Mouse (Mus musculus): Measurements from ENCODE around the gene Abl1. TPM values are rescaled to one million over a fixed set of nuclear protein-coding genes. Genes with fewer than 3 reads are reported as not detected.

Gene Abl1
- total RNA-seq, 1 experiment from 2014 or later = 90.9 TPM

DNA sequence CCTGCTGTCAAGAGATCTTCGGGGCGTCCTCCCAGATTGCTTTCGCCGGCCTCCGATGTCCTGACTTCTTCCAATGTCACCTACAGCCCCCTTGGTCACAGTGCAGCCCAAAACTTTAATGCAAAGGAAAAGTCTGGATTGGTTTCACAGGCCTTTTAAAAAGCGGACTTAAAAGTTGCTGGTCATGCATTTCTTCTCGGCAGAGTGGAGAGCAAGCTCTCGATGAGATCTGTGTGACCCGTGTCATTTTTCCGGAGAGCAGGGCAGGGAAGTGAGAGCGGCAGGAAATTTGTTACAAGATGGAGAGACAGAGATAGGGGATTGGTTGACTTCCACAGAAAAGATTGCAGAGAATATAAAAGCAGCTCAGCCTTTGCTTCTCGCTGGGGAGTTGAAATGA lies 869 bp downstream of the Abl1 start:
- no peak for DNase-seq

DNA sequence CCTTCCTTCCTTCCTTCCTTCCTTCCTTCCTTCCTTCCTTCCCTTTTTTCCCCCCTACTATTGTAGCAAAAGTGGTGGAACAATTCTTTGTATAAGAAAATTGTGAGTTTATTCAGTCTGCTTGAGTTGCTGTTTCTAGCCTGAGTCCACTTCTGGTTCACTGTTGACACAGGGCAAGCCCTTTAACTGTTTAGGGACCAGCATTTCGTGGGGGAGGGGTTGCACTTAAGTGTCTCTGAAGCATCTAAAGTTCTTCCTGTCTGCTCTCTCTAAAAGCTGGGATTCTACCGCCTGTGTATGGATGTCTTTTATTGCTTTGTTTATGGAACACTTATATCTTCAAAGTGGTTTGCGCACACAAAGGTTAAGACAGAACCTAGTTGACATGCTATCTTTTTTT lies 1.9 kb downstream of the Abl1 start:
- no peak for DNase-seq

GRCm38 (mm10) chr2:31698209-31698608 lies 10.0 kb downstream of the Abl1 start:
- DNase-seq = no peak

DNA sequence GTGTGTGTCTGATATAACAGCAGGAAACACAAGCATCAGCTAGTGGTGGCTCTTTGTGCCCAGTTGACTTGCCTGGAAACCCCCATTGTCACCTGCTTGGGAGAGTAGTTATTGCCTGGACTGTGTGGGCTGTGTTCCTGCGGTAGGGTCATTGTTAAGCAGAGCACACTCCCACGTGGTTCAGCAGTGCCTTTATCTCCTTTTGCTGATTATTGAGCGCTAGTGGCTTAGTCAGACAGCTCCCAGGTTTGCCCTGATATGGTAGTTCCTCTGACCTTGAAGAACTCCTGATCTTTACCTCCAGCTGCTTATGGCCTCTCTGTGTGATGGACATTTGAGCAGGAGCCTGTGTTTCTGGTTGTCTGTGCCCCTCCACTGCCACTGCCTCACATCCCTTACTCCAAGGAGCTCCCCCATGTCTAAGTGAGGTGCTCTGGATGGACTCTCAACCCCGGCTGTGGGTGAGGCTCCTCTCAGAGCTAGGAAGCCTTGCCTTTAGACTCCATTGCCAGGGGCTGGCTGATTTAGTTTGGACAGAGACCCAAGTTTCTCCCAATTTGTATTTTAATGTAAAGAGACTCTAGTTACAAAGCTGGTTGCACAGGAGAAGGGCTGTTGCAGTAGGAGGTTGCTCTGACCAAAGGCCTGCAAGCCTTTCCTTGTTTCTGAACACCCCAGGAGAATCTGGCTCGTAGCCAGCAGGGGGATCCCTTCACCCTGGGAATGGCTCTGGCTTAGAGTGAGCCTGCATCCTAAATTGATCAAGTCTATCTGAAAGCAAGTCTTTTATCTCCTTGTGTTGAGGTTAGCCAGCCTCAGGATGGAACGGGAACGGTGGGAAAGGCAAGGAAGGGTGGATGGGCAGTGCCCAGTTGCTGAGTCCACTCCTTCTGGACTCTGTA lies 12.6 kb downstream of the Abl1 start:
- DNase-seq = no peak

DNA sequence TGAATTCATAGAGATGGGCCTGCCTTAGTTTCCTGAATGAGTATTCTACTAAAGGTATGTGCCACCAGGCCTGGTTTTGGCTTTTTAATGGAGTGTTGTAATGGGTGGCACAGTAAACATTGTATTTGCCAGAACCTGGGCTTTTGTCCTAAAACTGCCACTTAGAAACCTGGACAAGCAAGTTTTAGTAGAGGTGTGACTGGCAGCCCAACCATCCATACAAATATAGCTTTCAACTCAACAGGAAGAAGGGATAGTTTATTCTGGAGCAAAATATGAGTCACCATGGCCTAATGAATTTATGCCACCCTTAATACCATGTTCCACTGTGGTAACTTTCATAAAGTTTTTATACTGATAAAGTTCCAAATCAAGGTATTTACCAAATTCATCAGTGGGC lies 15.1 kb downstream of the Abl1 start:
- no peak for DNase-seq

DNA sequence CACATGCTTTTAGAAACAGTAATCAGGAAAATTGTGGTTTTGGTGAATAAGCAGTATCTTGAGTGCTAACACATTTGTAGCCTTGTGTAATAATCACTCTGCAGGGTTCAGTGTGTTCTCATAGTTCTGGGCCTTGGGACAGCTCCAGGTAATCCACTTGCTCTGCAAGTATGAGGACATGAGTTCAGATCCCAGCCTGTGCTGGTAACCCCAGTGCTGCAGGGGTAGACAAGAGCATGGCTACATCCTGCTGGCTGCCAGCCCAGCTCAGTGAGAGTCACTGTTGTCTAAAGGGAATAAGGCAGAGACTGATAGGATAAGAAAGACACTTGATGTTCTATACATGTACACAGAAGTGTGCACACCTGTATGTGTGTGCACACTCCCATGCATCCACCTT lies 17.7 kb downstream of the Abl1 start:
- no peak for DNase-seq

GRCm38 (mm10) chr2:31706531-31706930 lies 18.4 kb downstream of the Abl1 start:
- DNase-seq = no peak

GRCm38 (mm10) chr2:31712716-31713115 lies 24.5 kb downstream of the Abl1 start:
- no peak for DNase-seq

GRCm38 (mm10) chr2:31713813-31714212 lies 25.6 kb downstream of the Abl1 start:
- DNase-seq = no peak

GRCm38 (mm10) chr2:31714780-31715179 lies 26.6 kb downstream of the Abl1 start:
- no peak for DNase-seq

DNA sequence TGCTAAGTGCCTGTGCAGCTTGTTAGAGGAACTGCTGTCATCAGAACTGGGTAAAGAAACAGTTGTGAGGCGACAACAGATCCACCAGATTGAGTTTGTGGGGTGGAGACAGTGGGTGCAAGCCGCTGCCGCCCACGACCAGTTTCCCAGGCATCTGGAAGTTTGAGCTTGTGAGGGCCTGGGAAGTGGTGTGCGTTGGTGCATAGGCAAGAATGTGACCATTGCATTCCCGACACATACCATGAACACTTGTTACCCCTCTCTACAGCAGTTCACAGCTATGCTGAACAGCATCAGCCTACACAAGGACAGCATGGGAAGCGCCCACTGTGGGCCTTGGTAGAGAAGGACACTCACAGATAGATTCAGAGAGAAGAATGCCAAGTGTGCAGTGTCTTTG lies 27.8 kb downstream of the Abl1 start:
- DNase-seq = no peak

- DNase-seq = no peak
Measured at GRCm38 (mm10) chr2:31719202-31719880, 31.2 kb downstream of the Abl1 start.

DNA sequence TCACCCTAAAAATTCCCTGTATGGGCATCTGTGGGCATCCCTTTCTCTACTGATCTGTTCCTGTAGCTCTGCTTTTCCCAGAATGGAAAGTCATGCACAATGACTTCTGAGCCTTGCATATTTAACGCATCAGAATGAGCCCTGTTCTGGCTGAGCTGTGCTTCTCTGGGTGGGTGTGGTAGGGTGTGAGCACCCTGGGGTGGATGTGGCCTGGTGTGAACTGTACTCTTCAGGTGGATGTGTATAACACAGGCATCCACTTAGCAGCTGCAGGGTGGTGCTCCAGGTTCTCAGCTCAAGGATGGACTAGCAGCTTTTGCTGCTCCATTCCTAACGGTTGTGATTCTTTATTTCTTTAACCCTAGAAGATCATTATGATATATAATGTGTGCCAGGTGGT lies 31.8 kb downstream of the Abl1 start:
- no peak for DNase-seq

DNA sequence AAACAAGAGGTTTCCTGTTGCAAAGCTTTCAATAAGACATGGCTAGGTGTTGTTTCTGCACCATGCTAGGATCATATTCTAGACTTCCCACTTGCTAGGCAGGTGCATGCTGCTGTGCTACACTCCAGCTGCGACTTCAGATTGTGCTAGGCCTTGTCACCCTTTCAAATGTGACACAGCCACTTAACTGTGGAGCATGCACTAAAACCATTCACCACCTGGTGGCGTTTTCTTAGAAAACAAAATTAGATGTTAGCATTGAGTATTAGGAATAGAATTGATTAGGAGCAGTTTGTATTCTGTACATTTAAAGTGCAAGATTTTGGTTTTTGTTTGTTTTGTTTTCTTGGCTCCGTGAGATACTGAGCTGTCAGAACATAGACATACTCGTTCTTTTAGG lies 32.6 kb downstream of the Abl1 start:
- no peak for DNase-seq

DNA sequence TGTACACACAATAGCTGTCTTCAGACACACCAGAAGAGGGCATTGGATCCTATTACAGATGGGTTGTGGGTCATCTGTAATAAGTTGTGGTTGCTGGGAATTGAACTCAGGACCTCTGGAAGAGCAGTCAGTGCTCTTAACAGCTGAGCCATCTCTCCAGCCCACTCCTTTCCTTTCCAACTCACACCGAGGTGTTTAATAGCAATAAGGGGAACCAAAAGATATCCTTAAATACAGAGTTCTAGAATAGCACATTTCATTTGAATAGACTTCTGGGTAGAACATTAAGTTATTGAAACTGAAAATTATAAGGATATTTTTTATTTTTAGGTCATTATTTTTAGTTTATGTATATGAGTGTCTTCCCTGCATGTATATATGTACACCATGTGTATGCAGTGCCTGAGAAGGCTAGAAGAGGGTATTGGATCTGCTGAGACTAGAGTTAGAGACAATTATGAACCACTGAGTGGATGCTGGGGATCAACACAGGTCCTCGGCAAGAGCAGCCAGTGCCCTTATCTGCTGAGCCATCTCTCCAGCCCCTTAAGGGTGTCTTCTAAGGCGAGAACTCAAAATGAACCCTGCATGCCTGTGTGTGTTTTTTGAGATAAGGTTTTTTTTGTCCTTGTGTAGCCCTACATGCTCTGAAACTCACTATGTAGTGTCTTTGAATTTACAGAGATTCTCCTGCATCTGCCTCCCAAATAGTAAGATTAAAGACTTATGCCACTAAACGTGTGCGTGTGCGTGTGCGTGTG lies 36.7 kb downstream of the Abl1 start:
- DNase-seq = no peak

DNA sequence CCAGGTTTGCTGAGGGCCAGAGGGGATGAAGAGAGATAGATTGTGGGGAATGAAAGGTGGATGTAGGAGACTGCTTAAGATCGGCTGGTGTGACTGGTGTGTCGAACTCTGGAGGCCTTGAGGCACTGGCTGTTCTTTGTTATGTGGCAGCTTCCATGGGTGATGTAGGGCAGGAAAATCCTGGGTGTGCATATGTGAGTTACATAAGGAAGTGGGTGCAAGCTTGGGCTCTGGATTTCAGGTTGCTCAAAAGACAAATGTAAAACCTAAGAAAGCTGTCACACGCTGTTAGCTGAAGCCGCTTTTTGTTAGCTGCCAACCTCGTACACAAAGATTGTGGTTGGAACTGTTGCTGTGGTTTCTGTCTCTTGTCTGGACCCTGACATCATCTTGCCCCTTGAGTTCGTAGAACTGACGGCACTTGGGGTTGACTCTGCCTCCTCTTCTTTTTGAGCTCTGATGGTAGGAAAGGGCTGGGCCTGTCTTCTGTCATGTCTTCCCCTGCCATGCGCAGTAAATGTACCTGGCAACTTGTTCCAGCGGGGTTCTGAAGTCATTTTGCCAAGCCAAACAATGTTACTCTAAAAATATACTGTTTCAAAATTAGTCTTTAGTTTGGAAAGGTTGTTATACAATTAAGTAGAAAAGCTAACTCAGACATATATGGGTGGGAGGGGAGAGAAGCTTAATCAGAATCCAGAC lies 39.6 kb downstream of the Abl1 start:
- no peak for DNase-seq

GRCm38 (mm10) chr2:31730640-31731039 lies 42.5 kb downstream of the Abl1 start:
- no peak for DNase-seq

DNA sequence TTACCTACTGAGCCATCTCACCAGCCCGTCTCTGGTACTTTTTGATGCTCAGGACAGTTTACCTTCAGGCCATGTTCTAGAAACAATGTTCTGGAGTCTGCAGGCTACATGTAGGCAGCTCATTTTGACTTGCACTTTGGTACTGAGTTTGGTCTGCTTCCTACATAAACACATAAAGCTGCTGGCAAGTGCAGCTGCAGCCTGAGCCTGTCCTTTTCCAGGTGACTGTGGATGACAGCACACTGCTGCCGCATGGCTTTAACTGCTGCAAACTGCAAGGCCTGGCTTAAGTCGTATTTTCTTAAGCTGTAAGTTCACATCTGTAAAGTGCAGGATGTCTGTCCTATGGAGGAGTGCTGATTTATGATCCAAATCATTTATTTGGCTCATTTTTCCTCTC lies 44.3 kb downstream of the Abl1 start:
- DNase-seq = no peak

- DNase-seq = no peak
Measured at GRCm38 (mm10) chr2:31733558-31733957, 45.4 kb downstream of the Abl1 start.

DNA sequence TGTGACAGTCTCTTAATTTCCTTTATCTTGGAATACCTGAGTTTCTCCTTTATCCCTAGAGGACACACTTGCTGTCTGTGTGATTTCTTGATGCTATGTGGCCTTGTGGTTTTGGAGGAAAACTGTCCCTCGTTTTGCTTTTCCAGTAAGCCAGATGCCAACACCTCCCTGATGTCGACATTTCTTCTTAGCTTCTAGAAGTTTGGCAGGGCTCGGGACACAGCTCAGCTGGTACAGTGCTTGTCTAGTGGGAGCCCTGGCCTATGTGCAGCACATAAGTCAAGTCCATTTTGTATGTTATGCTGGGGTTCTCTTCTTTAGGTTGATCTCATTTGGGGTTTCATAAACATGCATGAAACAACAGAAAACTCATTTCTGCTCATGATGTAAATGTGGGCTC lies 50.9 kb downstream of the Abl1 start:
- DNase-seq = no peak

DNA sequence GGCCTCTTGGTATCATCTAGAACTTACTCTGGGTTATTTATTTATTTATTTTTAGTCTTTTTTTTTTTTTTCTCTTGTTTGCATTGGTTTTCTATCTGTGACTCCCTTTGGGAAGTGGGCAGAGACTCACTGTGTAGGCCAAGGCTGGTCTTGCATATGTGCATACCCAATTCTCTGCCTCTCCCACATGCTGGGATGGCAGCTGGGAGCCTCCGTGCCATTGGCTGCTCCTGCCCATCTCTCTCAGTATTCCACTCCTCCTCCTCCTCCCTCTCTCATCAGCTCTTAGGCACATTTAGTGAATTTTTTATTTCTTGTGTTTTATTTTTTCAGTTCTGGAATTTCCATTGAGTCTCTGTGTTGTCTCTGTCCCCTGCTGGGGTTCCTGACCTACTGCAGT lies 53.6 kb downstream of the Abl1 start:
- DNase-seq = no peak

DNA sequence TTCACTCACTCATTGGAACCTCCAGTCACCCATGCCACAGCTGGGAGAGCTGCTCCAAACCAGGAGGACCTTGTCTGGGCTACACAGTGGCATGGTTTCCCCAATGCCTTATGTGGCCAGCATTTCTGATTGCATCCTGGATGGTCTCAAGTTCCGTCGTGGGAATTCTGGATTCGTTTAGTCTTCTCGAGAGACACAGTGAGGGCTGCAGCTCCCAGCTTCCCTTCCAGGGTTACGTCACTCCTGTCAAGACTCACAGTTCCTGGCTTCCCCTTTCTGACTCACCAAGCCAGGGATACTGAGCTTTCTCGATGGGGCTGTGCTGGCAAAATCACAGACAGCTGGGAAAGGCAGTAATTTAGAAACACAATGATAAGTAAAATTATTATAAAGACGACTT lies 54.0 kb downstream of the Abl1 start:
- peak; percentile 20 for DNase-seq
